Mouse (Mus musculus) midbrain, embryonic 12.5 days (tissue): Measurements from ENCODE around the gene Tlr3. TPM values are rescaled to one million over a fixed set of nuclear protein-coding genes. Genes with fewer than 3 reads are reported as not detected.

Experiments
- ATAC-seq: fragments of 200-750 bp; cut with Nextera tagmentation; 2 replicates; pipeline ENCODE4 v1.8.0; 2017; ENCODE audit warnings: low read depth, moderate TSS enrichment, moderate library complexity; ENCODE audit not compliant: low FRiP score
- H3K27ac ChIP-seq: fragments of 300-500 bp; sonication (generic); replicated peaks from 2 replicates; pipeline ENCODE4 v1.5.1; 2016; ENCODE audit warnings: mild to moderate bottlenecking
- H3K27me3 ChIP-seq: fragments of 300-500 bp; sonication (generic); 2 replicates; pipeline ENCODE4 v1.6.1; 2016; ENCODE audit warnings: mild to moderate bottlenecking
- H3K36me3 ChIP-seq: fragments of 300-500 bp; sonication (generic); 2 replicates; pipeline ENCODE4 v1.6.1; 2016
- H3K4me1 ChIP-seq: fragments of 300-500 bp; sonication (generic); 2 replicates; pipeline ENCODE4 v1.6.1; 2016
- H3K4me2 ChIP-seq: fragments of 300-500 bp; sonication (generic); replicated peaks from 2 replicates; pipeline ENCODE4 v1.6.1; 2016; ENCODE audit warnings: mild to moderate bottlenecking, moderate library complexity
- H3K4me3 ChIP-seq: fragments of 300-500 bp; sonication (generic); 2 replicates; pipeline ENCODE4 v1.5.1; 2016; ENCODE audit warnings: mild to moderate bottlenecking
- H3K9ac ChIP-seq: fragments of 300-500 bp; sonication (generic); replicated peaks from 2 replicates; pipeline ENCODE4 v1.6.1; 2016; ENCODE audit warnings: mild to moderate bottlenecking, moderate library complexity
- H3K9me3 ChIP-seq: fragments of 300-500 bp; sonication (generic); 2 replicates; pipeline ENCODE4 v1.6.1; 2016; ENCODE audit warnings: mild to moderate bottlenecking
- WGBS: fragments of 180-500 bp; shearing (Covaris S2); methylation state at CpG from one replicate; pipeline ENCODE4 v1.1.7; 2016; 5-methylcytosine and 5-hydroxymethylcytosine counted together
- polyA plus RNA-seq: library from polyadenylated mRNA; unstranded; fragments of >200 nt; fragmentation: Nextera tagmentation; extraction: Ambion mirVana; gene quantifications from 2 replicates; pipeline ENCODE4 v1.2.1, GENCODE M21; 2016

The Tlr3 gene
- 1.1 and 1.2 TPM in 2 replicates for polyA plus RNA-seq

DNA sequence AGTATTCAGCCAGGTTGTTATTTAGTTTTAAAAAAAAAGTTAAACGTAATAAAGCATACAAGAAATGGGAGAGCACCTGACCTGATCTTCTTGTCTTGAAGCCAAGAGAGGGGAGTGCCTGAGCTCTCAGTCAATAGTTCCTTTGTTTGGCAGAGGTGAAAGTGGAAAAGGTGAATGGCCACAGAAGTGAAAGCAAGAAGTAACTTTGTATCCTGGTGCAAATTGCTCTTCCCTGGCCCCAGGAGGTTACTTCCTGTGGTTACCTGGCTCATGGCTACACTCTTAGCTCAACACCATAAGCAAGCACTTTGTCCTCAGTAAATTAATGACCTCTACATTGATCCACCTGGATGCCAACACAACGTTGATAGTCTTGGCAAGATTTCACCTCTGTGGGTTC lies at the start of gene Tlr3:
Gene Tlr3, minus strand, starts transcription at position 199 of the 400 bp plus-strand sequence.
- H3K4me2 ChIP-seq: peak within 1 kb of the TSS; percentile 52
- no peaks in the 10 kb centered on the region for H3K27me3 ChIP-seq
- H3K9me3 ChIP-seq: no peaks in the 10 kb centered on the region
- ATAC-seq: no peak
- no peak within 1 kb of the TSS for H3K27ac ChIP-seq
- H3K9ac ChIP-seq: peak within 1 kb of the TSS; percentile 28; the same call in 1 of the 2 replicates
- H3K4me3 ChIP-seq: peak within 1 kb of the TSS; percentile 32
- H3K36me3 ChIP-seq: no peaks in the 10 kb centered on the region
- peaks cover 9% of the 10 kb centered on the region; the same call in 1 of the 2 replicates for H3K4me1 ChIP-seq
- WGBS: 72% methylated on average over 2 of the region's 2 CpGs

GRCm38 (mm10) chr8:45457874-45458273 lies 47.0 kb upstream of the Tlr3 start:
- no peaks in the 10 kb centered on the region for H3K36me3 ChIP-seq
- no peak overlapping the region for H3K9ac ChIP-seq
- no peak overlapping the region for H3K4me2 ChIP-seq
- ATAC-seq: no peak
- H3K9me3 ChIP-seq: no peaks in the 10 kb centered on the region
- H3K4me3 ChIP-seq: no peak overlapping the region
- H3K4me1 ChIP-seq: no peaks in the 10 kb centered on the region
- H3K27me3 ChIP-seq: no peaks in the 10 kb centered on the region
- H3K27ac ChIP-seq: no peak overlapping the region

- ATAC-seq: peak; percentile 87
- Histone ChIP-seq H3K4me3 (no peak overlapping the region), H3K9me3 (no peaks in the 10 kb centered on the region), H3K9ac (no peak overlapping the region), H3K36me3 (no peaks in the 10 kb centered on the region), H3K27me3 (no peaks in the 10 kb centered on the region), H3K27ac (no peak overlapping the region), H3K4me1 (no peaks in the 10 kb centered on the region), H3K4me2 (no peak overlapping the region)
- WGBS: 57% methylated on average over 6 of the region's 6 CpGs
Measured at GRCm38 (mm10) chr8:45454426-45454825, 43.5 kb upstream of the Tlr3 start.

DNA sequence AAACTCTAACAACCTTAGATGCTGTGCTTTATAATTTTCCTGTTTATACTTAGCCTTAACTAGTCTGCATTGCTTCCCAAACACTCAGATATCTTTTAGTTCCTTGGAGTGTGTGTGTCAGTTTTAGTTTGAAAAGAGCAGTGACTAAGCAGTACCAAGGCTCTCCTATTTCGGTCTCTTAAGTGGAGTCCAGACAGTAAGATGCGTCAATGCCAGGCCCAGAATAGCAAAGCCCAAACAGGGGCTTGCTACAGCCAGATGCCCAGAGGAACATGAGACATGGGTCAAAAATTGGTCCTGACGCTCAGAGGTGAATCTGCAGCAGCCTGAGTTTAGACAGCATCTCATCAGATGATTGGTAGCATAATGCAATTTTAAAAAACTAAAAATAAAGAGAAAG lies 41.2 kb upstream of the Tlr3 start:
- ATAC-seq: no peak
- 91% methylated on average over 3 of the region's 3 CpGs for WGBS
- H3K27ac ChIP-seq: no peak overlapping the region

DNA sequence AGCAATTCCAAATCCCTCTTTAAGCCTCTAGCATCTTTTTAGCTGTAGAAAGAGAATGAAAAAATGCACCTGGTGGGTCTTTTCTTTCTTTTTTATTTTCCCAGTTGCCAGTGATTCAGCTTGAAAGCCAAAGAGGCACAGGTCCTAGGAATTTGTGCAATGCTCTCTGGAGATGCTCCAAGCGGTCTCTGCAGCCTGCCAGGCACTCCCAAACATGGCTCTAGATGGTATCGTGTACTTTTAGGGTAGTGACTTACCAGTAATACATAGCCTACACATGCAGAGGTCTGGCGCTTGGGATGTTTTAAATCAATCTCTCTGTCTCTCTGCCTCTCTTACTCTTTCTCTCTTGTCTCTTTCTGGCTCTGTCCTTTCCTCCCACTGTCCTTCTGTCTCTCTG lies 38.0 kb upstream of the Tlr3 start:
- 90% methylated on average over 3 of the region's 3 CpGs for WGBS
- no peak for ATAC-seq
- Histone ChIP-seq H3K4me2 (no peak overlapping the region), H3K4me3 (no peak overlapping the region), H3K36me3 (no peaks in the 10 kb centered on the region), H3K4me1 (no peaks in the 10 kb centered on the region), H3K9ac (no peak overlapping the region), H3K9me3 (no peaks in the 10 kb centered on the region), H3K27me3 (no peaks in the 10 kb centered on the region), H3K27ac (no peak overlapping the region)

More for the DNA sequence above, 41.2 kb upstream of the Tlr3 start:
- H3K9ac ChIP-seq: no peak overlapping the region
- no peak overlapping the region for H3K4me3 ChIP-seq
- H3K4me2 ChIP-seq: no peak overlapping the region
- H3K4me1 ChIP-seq: no peaks in the 10 kb centered on the region
- H3K27me3 ChIP-seq: no peaks in the 10 kb centered on the region
- H3K36me3 ChIP-seq: no peaks in the 10 kb centered on the region
- H3K9me3 ChIP-seq: no peaks in the 10 kb centered on the region

- H3K27me3 ChIP-seq: no peaks in the 10 kb centered on the region
- no peaks in the 10 kb centered on the region for H3K36me3 ChIP-seq
- no peaks in the 10 kb centered on the region for H3K4me1 ChIP-seq
- H3K4me3 ChIP-seq: no peak overlapping the region
- H3K27ac ChIP-seq: no peak overlapping the region
- H3K9ac ChIP-seq: no peak overlapping the region
- no peak overlapping the region for H3K4me2 ChIP-seq
- 81% methylated on average over 1 of the region's 1 CpGs for WGBS
- no peak for ATAC-seq
- H3K9me3 ChIP-seq: no peaks in the 10 kb centered on the region
Measured at GRCm38 (mm10) chr8:45448257-45448656, 37.4 kb upstream of the Tlr3 start.

DNA sequence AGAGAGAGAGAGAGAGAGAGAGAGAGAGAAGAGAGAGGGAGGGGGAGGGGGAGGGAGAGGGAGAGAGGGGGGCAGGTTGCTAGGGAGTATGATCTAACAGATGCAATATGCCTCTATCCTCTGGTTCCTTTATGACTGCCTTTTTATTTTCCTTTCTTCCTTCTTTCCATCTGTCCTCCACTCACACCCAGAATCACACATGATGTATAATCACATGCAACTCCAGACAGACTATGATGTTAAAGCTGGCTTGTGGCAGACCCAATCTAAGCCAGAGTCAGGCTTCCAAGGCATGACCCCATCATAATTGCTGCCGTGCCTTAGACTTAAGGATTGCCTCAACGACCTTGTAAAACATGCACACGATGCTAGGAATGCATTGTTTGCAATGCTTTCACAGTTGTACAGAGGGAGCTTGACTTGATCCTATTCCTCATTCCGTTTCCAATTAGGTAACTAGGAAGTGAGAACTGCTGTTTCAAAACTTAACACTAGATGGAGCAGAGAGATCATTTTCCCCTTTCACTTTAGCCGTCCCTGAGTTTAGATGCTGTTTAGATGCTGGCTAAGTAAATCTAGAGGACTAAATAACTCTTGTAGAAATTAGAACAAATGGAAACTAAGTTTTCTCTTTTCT lies 28.1 kb upstream of the Tlr3 start:
- Histone ChIP-seq H3K4me3 (no peak overlapping the region), H3K27me3 (no peaks in the 10 kb centered on the region), H3K36me3 (no peaks in the 10 kb centered on the region), H3K9me3 (no peaks in the 10 kb centered on the region), H3K27ac (no peak overlapping the region), H3K4me1 (peaks cover 6% of the 10 kb centered on the region; the same call in 1 of the 2 replicates), H3K4me2 (no peak overlapping the region), H3K9ac (no peak overlapping the region)
- peak; percentile 44; the same call in 1 of the 2 replicates for ATAC-seq
- 5% methylated on average over 5 of the region's 5 CpGs for WGBS

DNA sequence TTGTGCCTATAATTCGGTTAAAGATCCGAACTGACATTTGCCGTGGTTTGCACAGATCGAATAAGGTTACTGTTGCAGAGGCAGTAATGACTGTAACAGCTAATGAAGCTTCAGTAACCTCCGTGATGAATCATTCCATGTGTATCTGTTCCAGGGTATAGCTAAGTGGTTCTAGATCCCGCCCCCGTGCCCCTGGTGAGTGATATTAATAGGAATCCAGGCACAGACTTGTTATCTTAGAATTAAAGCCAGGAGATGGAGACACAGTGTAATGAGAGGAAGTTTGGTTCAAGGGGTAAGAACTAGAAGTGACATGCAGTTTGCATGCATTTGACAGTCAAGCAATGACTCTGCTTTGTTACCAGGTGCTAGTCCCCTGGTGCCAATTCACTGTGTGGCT lies 9.3 kb upstream of the Tlr3 start:
- WGBS: 92% methylated on average over 7 of the region's 7 CpGs
- no peaks in the 10 kb centered on the region for H3K9me3 ChIP-seq

DNA sequence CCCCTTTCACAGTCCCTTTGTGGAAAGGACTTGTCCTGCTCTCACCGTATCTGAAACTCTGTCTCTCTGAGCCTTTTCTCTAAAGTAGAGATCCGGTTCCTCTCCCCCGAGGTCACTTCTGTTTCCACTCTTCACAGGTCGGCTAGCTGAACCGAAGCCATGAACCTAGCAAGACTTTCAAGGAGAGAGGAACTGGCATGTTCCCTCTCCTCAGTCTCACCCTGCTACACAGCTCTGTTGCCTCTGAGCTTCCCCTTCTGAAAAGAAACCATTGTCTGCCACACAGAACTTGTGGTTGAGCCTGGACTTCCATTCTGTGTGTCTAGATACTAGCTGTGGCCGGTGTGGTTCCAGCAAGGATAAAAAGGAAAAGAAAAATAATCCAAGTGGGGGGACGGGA lies 4.1 kb upstream of the Tlr3 start:
- no peaks in the 10 kb centered on the region for H3K27me3 ChIP-seq
- no peaks in the 10 kb centered on the region for H3K36me3 ChIP-seq
- no peak overlapping the region for H3K4me2 ChIP-seq
- H3K9ac ChIP-seq: no peak overlapping the region
- H3K4me3 ChIP-seq: no peak overlapping the region
- peaks cover 6% of the 10 kb centered on the region; the same call in 1 of the 2 replicates for H3K4me1 ChIP-seq
- ATAC-seq: no peak
- WGBS: 84% methylated on average over 7 of the region's 7 CpGs
- H3K9me3 ChIP-seq: no peaks in the 10 kb centered on the region
- H3K27ac ChIP-seq: no peak overlapping the region

More for the DNA sequence above, 9.3 kb upstream of the Tlr3 start:
- no peak for ATAC-seq
- no peaks in the 10 kb centered on the region for H3K4me1 ChIP-seq
- H3K27ac ChIP-seq: no peak overlapping the region
- H3K27me3 ChIP-seq: no peaks in the 10 kb centered on the region
- H3K9ac ChIP-seq: no peak overlapping the region
- no peak overlapping the region for H3K4me2 ChIP-seq
- no peaks in the 10 kb centered on the region for H3K36me3 ChIP-seq
- H3K4me3 ChIP-seq: no peak overlapping the region

DNA sequence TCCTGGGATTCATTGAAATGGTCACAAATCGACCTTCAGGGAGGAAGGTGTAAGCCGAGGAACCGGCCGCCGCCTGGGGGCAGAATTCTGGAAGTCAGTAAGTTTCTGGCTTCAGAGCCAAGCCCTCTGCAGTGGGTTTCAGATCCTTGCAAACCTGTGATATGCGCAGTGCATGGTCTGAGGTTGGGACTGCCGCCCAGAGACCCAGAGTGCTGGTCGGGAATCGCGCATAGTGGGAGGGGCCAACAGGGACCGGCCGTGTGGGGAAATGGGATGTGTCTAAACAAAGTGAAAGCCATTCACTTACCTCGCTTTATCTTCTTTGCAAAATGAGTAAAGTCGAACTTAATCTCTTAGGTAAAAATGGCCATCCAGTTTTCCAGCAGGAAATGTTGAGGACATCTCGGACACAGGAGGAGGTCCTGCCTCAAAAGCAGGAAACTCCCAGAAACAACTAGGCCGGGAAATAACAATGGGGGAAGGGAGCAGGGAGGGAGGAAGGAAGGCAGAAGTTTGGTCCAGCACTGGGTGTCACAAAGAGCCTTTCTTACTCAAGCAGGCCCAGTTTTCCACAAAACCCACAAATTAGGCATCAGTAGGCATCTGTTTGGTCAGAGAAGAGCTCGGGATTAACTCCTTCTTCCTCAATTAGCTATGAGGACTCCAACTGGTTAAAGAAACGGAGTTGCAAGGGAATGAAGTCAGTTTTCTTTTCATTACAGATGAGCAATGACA lies 567 bp downstream of the Tlr3 start:
- 7% methylated on average over 18 of the region's 18 CpGs for WGBS
- no peaks in the 10 kb centered on the region for H3K27me3 ChIP-seq
- ATAC-seq: peak; percentile 88
- H3K9ac ChIP-seq: peak overlapping the region; percentile 28; the same call in 1 of the 2 replicates
- H3K4me2 ChIP-seq: peak overlapping the region; percentile 52
- no peak overlapping the region for H3K27ac ChIP-seq
- H3K4me3 ChIP-seq: peak overlapping the region; percentile 32
- no peaks in the 10 kb centered on the region for H3K9me3 ChIP-seq
- peaks cover 9% of the 10 kb centered on the region; the same call in 1 of the 2 replicates for H3K4me1 ChIP-seq
- H3K36me3 ChIP-seq: no peaks in the 10 kb centered on the region

DNA sequence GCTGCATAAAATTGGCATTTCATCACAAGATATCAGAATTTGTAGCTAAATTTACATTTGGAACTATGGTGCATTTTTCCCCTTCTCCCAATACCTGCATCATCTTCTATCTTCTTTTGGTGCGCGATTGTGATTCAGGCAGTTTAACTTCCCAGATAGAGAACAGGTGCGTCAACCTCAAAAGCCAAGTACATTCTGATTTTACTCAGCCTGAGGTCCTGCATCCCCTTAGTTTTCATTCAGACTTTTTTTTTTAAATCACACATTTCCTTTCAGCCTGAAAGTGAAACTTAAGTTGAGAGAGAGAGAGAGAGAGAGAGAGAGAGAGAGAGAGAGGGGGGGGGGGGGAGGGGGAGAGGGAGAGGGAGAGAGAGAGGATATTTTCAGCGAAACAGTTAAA lies 1.2 kb downstream of the Tlr3 start:
- Histone ChIP-seq H3K36me3 (no peaks in the 10 kb centered on the region), H3K4me1 (peaks cover 9% of the 10 kb centered on the region; the same call in 1 of the 2 replicates), H3K9me3 (no peaks in the 10 kb centered on the region), H3K27me3 (no peaks in the 10 kb centered on the region), H3K9ac (0 out of 2 replicates have a peak overlapping the region, but pooled peaks have one; percentile 28), H3K27ac (no peak overlapping the region), H3K4me3 (peak overlapping the region; percentile 32), H3K4me2 (peak overlapping the region; percentile 52)
- WGBS: 61% methylated on average over 4 of the region's 4 CpGs
- no peak for ATAC-seq

DNA sequence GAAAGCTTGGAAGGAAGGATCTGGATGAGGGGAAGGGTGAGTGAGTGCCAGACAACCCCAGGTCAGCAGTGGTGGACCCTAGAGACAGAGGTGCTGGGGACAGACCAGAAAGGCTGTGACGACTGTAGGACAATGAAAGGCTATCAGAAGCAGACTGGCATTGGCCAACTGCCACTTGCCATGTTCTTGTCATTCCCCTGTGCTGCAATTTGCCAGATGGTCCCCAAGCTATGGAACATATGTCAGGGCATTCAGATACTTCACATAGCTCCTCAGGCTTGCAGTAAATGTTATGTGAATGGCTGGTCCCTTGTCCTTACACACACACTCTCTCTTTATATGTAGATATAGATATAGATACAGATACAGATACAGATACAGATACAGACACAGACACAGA lies 27.6 kb downstream of the Tlr3 start:
- no peaks in the 10 kb centered on the region for H3K36me3 ChIP-seq
- H3K4me3 ChIP-seq: no peak overlapping the region
- H3K27ac ChIP-seq: no peak overlapping the region
- peaks cover 19% of the 10 kb centered on the region for H3K27me3 ChIP-seq
- H3K4me2 ChIP-seq: no peak overlapping the region
- 43% methylated on average over 1 of the region's 1 CpGs for whole genome bisulfite sequencing
- peaks cover 15% of the 10 kb centered on the region for H3K4me1 ChIP-seq
- ATAC-seq: no peak
- H3K9ac ChIP-seq: no peak overlapping the region
- no peaks in the 10 kb centered on the region for H3K9me3 ChIP-seq
